Mouse (Mus musculus) NIH3T3 (cell line): ENCODE measurements around the gene Sema6d.
A peak's percentile ranks its signal among the peaks of the same experiment; 100 is the strongest.

Experiments used
- DNase-seq: peaks from one replicate; pipeline ENCODE4 v3.0.0-alpha.2; 2012; ENCODE audit warnings: low read depth

Sema6d gene

DNA sequence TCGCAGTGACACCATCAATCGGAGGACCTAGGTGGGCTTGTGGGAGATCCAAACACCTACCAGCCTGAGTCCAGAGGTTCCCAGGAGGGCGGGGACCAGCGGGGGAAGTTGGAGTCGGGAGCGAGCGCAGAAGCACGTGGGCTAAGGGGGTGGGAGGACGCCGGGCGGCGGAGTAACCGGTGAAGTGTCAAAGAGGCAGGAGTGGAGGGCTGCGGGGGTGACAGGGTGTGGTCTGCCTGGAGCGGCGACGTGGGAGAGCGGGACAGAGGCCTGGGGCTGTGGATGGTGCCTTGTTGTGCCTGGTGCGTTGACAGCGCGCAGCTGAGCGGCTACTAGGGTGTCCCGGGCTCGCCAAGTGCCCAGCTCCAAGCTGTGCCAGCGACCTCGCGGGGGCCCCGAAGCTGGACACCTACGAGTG lies at the start of gene Sema6d:
Gene Sema6d (plus strand): TSS at position 157 of the 418 bp plus-strand sequence.
- DNase-seq, result no peak

- DNase-seq, result no peak
Measured at GRCm38 (mm10) chr2:124059910-124060309, 29.9 kb upstream of the Sema6d start.

DNA sequence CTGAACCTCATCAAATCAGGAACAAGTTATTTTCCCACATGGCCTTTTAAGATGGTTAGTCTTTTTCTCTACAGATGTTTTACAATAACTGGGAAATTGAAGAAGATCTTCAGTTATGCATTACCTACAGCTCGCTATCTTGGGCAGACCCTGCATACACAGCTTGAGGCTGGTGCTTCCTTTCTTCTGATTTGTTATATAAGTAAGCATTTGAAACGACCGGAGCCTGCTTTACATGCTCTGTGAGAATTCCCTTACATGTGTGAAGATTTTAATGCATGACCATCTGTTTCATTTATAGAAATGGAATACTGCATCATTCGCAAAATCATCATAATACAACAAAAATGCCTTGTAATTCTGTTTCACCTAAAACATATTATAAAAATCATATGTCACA lies 21.4 kb upstream of the Sema6d start:
- DNase-seq, result no peak

DNA sequence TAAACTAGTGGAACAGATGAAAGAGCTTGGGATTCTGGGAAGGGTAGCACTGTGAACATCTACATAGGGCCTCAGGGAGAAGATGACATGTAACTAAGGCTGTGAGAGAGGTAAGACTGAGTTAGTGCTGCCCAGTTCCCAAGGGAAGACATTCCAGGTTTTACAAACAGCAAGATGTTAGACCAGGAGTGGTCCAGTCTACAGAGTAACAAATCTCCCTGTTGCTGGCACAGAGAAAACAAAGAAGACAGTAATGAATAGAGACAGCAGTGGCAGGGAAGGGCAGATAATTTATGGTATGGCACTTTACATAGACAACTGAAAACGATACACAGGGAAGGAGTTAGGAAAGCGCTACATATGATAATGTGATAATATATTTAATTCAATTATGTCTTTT lies 19.1 kb upstream of the Sema6d start:
- DNase-seq, result no peak

- DNase-seq, result no peak
Measured at GRCm38 (mm10) chr2:124071380-124071779, 18.4 kb upstream of the Sema6d start.

GRCm38 (mm10) chr2:124090231-124091141 lies 717 bp downstream of the Sema6d start:
- DNase-seq, result no peak

GRCm38 (mm10) chr2:124099697-124100096 lies 9.9 kb downstream of the Sema6d start:
- DNase-seq, result no peak

GRCm38 (mm10) chr2:124100486-124101200 lies 10.9 kb downstream of the Sema6d start:
- DNase-seq, result peak; percentile 58

GRCm38 (mm10) chr2:124101201-124101517 lies 11.4 kb downstream of the Sema6d start:
- no peak for DNase-seq

DNA sequence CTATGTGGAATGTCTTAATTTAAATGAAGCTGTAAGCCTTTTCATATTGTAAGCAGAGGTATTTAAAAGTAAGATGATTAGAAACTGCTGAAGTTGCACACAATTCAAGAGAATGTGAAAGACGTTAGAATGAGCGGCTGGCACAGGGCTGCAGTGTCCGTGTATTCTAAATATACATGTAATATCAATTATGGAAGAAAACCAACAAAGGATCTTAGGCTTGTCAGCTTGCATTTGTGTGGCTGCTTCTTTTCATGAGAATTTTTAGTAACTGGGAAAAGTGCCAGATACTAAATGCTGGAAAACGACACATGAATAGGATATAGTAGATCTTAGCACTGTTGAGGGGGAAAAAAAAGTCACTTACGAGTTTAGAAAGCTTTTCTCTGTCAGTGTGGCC lies 11.8 kb downstream of the Sema6d start:
- DNase-seq, result no peak

GRCm38 (mm10) chr2:124103277-124103676 lies 13.5 kb downstream of the Sema6d start:
- DNase-seq, result no peak

DNA sequence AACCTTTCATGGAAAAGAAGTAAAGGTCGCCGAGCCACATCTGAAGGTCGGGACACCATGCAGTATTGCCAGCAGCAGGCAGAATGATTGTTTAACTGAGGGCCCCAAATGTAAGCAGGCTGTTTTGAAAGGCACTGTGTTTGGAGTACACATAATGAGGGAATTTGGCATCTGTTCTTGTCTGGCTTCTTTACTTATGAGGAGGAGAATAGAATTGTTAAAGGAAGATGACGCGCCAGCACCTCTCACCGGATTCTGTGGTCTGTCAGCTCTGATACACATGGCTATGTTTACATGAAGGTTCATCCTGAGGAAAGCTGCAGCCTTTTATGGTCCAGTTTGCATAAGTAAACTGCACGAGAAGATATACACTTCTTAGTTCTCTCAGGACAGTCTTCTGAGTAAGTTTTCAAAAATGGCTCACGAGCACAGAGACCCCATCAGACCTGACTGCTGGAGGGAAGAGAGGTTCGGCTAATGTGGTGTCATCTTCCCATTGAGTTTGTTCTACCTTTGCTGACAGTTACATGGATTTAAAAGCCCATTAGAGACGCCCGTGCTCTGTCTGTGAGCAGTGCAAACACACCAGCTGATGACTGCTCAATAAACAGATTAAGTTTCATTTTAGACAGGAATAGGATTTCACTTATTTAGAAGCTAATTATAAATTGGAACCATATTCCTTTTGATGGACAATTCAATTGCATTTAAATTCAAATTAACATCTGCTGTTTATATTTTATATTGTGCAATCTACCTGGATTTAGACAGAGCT lies 28.9 kb downstream of the Sema6d start:
- DNase-seq, result no peak

- no peak for DNase-seq
Measured at GRCm38 (mm10) chr2:124120355-124120754, 30.6 kb downstream of the Sema6d start.

DNA sequence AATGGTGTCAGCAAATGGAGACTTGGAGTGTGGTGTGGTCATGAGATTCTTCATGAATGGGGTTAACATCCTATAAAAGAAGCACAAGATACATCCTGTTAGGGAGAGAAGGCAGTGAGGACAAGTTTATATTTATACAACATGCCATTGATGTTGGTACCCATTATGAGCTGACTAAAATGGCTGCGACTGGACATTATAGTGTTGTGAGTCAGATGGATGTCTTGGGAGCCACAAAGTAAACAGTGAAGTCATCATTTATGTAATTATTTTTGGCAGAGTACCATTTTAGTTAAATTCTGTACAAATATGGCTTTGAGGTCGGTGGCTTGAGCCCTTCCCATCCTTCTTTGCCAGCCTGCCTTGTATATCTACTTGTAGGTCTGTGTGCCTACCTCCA lies 31.8 kb downstream of the Sema6d start:
- DNase-seq, result no peak

GRCm38 (mm10) chr2:124125504-124125903 lies 35.7 kb downstream of the Sema6d start:
- DNase-seq, result no peak

DNA sequence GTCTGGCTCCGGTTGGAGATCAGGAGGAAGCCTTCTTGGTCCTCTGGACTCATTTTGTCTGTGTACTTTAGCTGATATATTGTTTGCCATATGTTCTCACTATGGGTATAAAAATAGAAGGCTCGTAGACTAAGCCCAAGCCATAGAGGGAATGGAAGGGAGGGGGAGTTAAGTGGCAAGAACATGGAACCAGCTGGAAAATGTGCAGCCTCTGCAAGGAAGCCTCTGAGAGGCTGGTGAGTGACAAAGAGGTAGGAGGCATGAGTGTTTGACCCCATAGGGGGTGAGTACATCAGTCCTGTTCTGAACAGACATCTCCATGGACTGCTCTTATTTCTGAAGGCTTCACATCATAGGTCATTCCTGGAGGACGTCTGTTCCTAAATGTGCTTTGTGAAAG lies 37.1 kb downstream of the Sema6d start:
- DNase-seq, result no peak

DNA sequence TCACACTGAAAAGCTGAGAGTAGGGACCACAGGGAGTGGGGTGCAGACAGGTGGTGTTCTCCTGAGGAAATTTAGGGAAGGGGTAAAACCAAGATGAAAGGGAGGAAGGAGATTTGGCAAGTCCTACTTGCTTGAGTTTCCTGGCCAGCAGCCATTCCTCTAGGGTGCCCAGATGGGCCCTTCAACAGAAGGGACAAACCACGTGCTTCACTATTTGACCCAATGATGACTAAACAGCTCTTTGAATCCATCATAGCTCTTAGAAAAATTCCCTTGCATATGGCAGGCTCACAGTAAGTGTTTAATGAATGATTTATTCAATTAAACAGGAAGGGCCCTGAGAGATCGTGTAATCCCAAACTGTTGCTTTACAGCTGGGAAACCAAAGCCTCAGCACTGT lies 41.1 kb downstream of the Sema6d start:
- no peak for DNase-seq

DNA sequence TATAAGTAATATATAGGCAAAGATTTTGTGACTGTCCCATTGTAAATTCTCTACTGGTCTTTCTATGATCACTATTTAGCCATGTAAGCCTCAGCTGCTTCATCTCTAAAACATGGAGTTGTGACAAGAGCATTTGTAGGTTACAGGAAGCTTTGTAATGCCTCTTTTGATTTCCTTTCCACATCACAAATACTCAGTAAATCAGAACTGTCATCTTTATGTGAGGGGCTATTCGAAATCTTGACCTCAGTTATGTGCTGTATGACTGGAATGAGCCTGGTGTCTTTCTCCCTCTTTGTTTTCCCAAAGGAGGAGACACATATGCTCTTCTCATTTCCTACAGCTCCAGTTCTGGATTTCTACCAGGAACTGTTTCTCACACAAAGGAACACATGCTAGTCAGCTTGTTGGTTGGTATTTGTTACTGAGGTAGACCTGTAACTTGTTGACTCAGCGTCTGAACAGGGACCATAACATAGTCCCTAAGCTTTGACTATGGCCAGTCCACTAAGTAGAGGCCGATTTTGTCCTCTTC lies 51.8 kb downstream of the Sema6d start:
- no peak for DNase-seq

DNA sequence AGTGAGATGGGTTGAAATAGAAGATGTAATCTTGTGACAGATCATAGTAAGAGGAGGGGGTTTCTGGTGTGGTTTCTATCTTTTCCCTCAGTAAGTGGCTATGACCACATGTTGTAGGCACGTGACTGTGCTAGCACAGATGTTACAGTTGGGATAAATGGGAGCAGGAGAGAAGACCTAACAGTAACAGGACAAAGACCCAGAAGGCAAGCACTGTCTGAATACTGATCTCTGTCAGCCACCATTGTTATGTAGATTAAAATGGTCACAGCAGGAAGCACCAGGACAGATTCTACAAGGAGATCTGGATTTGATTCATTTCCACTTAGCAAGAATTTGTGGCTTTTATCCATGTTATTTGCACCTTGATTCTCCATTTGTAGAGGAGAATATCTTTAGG lies 55.8 kb downstream of the Sema6d start:
- no peak for DNase-seq

DNA sequence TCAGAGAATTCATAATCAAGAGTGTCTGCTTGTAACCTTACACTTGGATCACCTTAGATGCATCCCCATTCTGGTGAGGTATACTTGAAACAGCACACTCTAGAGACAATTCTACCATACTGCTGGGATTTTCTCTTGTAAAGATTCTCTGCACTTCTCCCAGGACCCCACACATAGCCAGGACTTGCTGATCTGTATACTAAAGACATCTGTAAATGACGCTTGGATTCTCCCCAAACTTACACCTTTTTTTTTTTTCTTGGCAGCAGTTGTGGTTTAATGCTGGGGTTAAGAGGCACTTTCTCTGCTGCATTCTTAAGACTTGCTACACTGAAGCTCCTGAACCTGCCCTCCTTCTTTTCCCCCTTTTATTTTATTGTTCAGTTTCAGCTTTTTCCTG lies 68.4 kb downstream of the Sema6d start:
- DNase-seq, result no peak

DNA sequence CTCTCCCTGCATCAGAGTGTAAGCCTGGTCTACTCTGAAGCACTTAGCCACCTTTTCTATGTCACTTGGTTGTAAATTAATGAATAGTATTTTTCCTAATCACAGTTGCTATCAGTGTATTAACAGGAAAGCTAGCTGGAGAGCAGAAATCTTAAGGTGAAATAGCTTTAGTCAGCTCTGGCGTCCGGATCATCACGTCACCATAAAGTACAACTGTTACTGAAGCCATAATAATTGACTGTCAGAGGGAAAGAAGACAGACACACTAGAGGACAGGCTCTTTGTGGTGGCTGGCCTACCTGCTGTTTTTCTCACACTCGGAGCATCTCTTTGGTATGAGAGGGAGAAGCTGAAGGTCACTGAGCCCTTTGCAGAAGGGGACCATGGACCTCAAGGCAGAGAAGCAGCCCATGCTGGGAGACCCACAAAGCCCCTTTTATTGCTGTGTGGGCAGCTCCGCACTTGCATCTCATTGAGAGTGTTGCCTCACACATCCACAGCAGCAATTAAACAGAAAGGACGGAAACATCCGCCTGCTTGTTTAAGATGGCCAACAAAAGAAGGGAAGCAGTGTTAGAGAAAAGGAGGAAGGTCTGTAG lies 72.3 kb downstream of the Sema6d start:
- DNase-seq, result no peak

DNA sequence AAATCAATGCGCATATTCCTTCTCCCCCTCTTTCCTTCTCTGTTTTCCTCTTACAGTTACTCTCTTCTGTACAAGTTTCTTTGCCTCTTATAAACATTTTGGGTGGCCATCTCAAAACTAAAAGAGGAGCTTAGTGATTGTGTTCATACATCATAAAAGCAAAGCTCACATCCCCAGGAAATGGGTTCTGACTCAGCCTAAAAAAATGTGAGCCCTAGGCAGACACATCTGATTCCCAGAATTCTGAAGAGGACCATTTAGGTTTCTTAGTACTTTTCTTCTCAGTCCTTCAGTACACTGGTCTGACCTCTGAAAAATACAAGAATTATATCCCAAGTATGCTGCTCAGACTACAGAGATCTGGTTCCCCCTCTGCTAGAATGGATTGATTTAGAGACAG lies 78.6 kb downstream of the Sema6d start:
- peak; percentile 4 for DNase-seq
